Mouse (Mus musculus): ENCODE results near the gene Col4a1. TPM values are rescaled to one million over a fixed set of nuclear protein-coding genes. Genes with fewer than 3 reads are reported as not detected.
A peak's percentile ranks its signal among the peaks of the same experiment; 100 is the strongest.

Col4a1 gene
- polyA plus RNA-seq, 1 experiment from 2014 or later = 118 TPM

- no peak overlapping the region for H3K9ac ChIP-seq (replicated peaks)
- no peaks in the 10 kb centered on the region; the same call in 1 of the 2 replicates for H3K36me3 ChIP-seq
- WGBS = 90% methylated on average over 10 of the region's 10 CpGs
- no peak overlapping the region for H3K4me3 ChIP-seq (replicated peaks)
- H3K9me3 ChIP-seq = no peaks in the 10 kb centered on the region
- no peak for ATAC-seq (ENCODE audit: insufficient number of reproducible peaks, insufficient read depth, low FRiP score, low TSS enrichment, low read depth)
- no peaks in the 10 kb centered on the region for H3K27me3 ChIP-seq
- H3K4me2 ChIP-seq = no peak overlapping the region
- peaks cover 46% of the 10 kb centered on the region for H3K4me1 ChIP-seq (replicated peaks)
- H3K27ac ChIP-seq = no peak overlapping the region
These were observed 31.8 kb downstream of the Col4a1 start for GRCm38 (mm10) chr8:11280721-11281268.

GRCm38 (mm10) chr8:11279296-11279826, 33.3 kb downstream of the Col4a1 start:
- H3K4me3 ChIP-seq (replicated peaks) = no peak overlapping the region
- H3K9me3 ChIP-seq = no peaks in the 10 kb centered on the region
- H3K4me2 ChIP-seq = peak overlapping the region; percentile 30
- 42% methylated on average over 20 of the region's 20 CpGs for WGBS
- no peak overlapping the region; the same call in 1 of the 2 replicates for H3K9ac ChIP-seq (replicated peaks)
- H3K27me3 ChIP-seq = no peaks in the 10 kb centered on the region
- peak overlapping the region; percentile 67 for H3K27ac ChIP-seq
- no peaks in the 10 kb centered on the region; the same call in 1 of the 2 replicates for H3K36me3 ChIP-seq
- ATAC-seq (ENCODE audit: insufficient number of reproducible peaks, insufficient read depth, low FRiP score, low TSS enrichment, low read depth) = peak; percentile 43
- H3K4me1 ChIP-seq (replicated peaks) = peaks cover 45% of the 10 kb centered on the region

DNA sequence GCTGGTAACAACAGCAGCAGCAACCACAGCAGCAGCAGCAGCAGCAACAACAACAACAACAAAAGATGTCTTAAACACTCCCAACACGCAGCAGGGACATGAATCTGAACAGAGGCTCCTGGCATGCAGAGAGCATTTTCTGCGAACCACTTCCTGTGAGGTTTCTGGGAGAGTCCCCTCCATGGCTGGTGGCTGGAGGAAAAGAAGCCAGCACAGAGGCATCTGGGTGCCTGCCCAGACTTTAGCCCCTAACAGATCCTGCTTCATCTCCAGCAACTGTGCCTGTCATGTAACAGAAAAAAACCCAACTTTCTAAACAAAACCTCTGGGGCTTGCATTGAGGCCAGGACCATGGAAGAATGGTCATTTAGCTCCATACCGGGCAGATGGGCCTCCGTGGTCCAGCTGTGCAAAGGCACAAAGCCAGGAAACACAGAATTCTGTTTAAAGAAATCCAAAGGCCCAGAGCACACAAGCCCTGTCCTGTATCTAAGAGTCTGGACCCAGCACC, 34.5 kb downstream of the Col4a1 start:
- Histone ChIP-seq H3K4me3 (replicated peaks) (no peak overlapping the region), H3K4me1 (replicated peaks) (peaks cover 33% of the 10 kb centered on the region), H3K27ac (peak overlapping the region; percentile 56; the same call in 1 of the 2 replicates), H3K27me3 (no peaks in the 10 kb centered on the region), H3K4me2 (no peak overlapping the region), H3K9me3 (no peaks in the 10 kb centered on the region), H3K36me3 (no peaks in the 10 kb centered on the region; the same call in 1 of the 2 replicates), H3K9ac (replicated peaks) (no peak overlapping the region)
- WGBS = 63% methylated on average over 4 of the region's 4 CpGs
- ATAC-seq (ENCODE audit: insufficient number of reproducible peaks, insufficient read depth, low FRiP score, low TSS enrichment, low read depth) = no peak

DNA sequence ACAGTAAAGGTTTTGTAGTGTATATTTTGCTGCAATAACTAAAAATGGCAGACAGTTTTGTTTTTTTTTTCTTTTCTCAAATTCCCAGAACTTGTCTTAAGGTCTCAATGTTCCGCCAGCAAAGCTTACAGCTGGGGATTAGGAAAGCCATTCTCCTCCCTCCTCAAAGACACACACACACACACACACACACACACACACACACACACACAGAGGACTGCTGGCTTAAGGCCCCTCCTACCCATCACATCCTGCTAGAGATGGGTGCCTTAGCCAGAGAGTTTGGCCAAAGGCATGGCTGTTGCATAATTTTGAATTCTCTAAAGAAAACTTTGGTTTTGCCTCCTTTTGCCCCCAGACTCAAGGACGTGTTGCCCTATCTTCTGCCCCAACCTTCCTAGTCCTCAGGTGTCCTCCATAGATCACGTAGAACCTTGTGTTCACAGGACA, 35.0 kb downstream of the Col4a1 start:
- no peaks in the 10 kb centered on the region for H3K9me3 ChIP-seq
- 83% methylated on average over 3 of the region's 3 CpGs for WGBS
- no peaks in the 10 kb centered on the region; the same call in 1 of the 2 replicates for H3K36me3 ChIP-seq
- no peak overlapping the region for H3K4me3 ChIP-seq (replicated peaks)
- no peaks in the 10 kb centered on the region for H3K27me3 ChIP-seq
- H3K4me1 ChIP-seq (replicated peaks) = peaks cover 32% of the 10 kb centered on the region
- H3K9ac ChIP-seq (replicated peaks) = no peak overlapping the region
- H3K4me2 ChIP-seq = no peak overlapping the region
- no peak overlapping the region for H3K27ac ChIP-seq
- no peak for ATAC-seq (ENCODE audit: insufficient number of reproducible peaks, insufficient read depth, low FRiP score, low TSS enrichment, low read depth)

GRCm38 (mm10) chr8:11276286-11276685, 36.3 kb downstream of the Col4a1 start:
- Histone ChIP-seq H3K9me3 (no peaks in the 10 kb centered on the region), H3K27ac (no peak overlapping the region; the same call in 1 of the 2 replicates), H3K4me3 (replicated peaks) (no peak overlapping the region), H3K4me2 (no peak overlapping the region), H3K36me3 (no peaks in the 10 kb centered on the region), H3K9ac (replicated peaks) (no peak overlapping the region), H3K27me3 (no peaks in the 10 kb centered on the region), H3K4me1 (replicated peaks) (peaks cover 25% of the 10 kb centered on the region)
- 74% methylated on average over 6 of the region's 6 CpGs for WGBS
- no peak for ATAC-seq (ENCODE audit: insufficient number of reproducible peaks, insufficient read depth, low FRiP score, low TSS enrichment, low read depth)

DNA sequence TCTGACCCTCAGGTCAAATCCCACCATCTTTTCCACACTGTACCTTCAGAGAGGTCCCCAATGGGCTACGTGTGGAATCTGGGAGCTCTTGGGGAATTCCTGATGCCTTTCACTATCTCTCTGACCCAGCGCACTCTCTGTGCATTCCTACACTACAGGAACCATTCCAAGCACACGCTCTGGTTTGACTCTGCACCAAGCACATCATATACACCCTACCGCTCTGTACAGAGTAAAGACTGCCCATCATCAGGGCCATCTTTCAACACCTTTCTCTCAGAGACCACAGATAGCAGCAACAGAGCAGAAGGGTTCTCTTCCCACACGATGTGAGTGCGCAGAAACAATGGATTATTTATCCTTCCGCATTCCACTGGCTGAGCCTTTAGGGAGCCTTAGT, 38.2 kb downstream of the Col4a1 start:
- peaks cover 29% of the 10 kb centered on the region for H3K4me1 ChIP-seq (replicated peaks)

DNA sequence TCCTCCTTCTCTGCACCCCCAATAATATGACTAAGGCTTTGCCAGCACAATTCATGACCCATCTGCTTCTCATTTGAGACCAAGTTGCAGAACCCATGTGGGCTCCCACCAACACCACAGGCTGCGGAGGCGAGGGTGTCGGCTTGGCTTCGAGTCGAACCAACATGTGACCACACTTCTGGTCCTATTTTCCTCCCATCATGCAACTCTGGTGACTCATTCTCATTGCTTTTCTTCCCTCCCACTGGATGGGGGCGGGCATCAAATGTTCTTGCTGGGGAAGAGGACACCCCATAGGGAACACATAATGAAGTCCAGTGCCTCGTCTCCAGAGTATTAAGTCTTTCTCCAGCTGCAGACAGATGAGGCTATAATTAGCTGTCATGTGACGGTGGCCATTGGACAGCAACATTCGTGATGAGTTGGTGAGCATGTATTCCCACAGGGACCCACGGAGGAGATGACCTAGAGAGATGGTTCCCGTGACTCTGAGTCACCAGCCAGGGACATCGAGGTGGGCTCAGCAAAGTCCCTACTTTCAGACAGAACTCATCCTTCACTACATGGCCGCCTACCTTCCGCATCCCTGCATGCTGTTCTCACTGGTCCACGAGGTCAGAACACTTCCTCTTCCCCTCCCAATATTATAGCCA, 39.0 kb downstream of the Col4a1 start:
- Histone ChIP-seq H3K9ac (replicated peaks) (no peak overlapping the region), H3K9me3 (no peaks in the 10 kb centered on the region), H3K36me3 (no peaks in the 10 kb centered on the region), H3K4me1 (replicated peaks) (peaks cover 29% of the 10 kb centered on the region), H3K4me3 (replicated peaks) (no peak overlapping the region), H3K27ac (no peak overlapping the region), H3K27me3 (no peaks in the 10 kb centered on the region), H3K4me2 (no peak overlapping the region)
- no peak for ATAC-seq (ENCODE audit: insufficient number of reproducible peaks, insufficient read depth, low FRiP score, low TSS enrichment, low read depth)
- WGBS = 74% methylated on average over 15 of the region's 15 CpGs

More for the DNA sequence above, 38.2 kb downstream of the Col4a1 start:
- no peak for ATAC-seq (ENCODE audit: insufficient number of reproducible peaks, insufficient read depth, low FRiP score, low TSS enrichment, low read depth)
- Histone ChIP-seq H3K36me3 (no peaks in the 10 kb centered on the region), H3K27me3 (no peaks in the 10 kb centered on the region), H3K9ac (replicated peaks) (no peak overlapping the region), H3K4me2 (no peak overlapping the region), H3K27ac (no peak overlapping the region), H3K9me3 (no peaks in the 10 kb centered on the region), H3K4me3 (replicated peaks) (no peak overlapping the region)
- WGBS = 91% methylated on average over 7 of the region's 7 CpGs

DNA sequence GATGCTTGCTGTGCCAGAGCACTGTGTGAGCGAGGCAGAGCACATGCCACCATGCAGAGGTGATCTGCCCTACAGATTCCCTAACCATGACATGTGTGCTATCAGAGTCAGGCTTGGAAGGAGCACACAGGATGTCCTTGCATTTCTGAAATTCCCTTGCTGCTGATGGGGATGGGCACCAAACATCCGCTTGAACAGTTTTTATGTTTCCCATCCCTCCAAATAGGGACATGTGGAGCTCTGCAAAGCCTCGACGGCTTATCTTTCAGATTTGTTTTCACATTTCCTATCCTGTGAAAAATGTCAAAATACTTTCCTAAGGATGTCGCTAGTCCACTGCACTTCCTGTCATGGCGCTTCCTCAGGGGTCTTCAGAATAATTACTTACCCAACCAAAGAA, 40.4 kb downstream of the Col4a1 start:
- 88% methylated on average over 6 of the region's 6 CpGs for WGBS
- peaks cover 23% of the 10 kb centered on the region for H3K4me1 ChIP-seq (replicated peaks)
- H3K27me3 ChIP-seq = no peaks in the 10 kb centered on the region
- no peak for ATAC-seq (ENCODE audit: insufficient number of reproducible peaks, insufficient read depth, low FRiP score, low TSS enrichment, low read depth)
- H3K27ac ChIP-seq = no peak overlapping the region
- no peaks in the 10 kb centered on the region for H3K9me3 ChIP-seq
- H3K9ac ChIP-seq (replicated peaks) = no peak overlapping the region
- H3K4me3 ChIP-seq (replicated peaks) = no peak overlapping the region
- H3K4me2 ChIP-seq = no peak overlapping the region
- no peaks in the 10 kb centered on the region for H3K36me3 ChIP-seq

DNA sequence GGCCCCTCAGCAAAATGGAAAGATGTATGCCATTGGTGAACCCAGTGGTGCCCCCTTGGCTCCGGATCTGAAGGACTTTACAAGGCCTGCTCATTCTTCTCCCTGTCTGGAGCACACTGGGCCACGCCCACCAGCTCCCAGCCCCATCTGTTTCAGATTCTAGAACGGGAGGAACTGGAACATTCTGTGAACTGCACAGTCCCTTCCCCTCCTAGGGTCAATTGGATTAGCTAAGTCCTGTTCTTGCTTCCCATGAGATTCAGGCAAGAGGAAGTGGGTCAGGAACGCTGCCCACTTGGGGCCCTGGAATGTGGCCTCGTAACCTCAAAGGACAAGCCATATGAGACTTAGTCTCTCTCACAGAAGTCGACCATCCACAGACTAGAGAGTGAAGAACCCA, 41.8 kb downstream of the Col4a1 start:
- no peaks in the 10 kb centered on the region for H3K27me3 ChIP-seq
- no peak for ATAC-seq (ENCODE audit: insufficient number of reproducible peaks, insufficient read depth, low FRiP score, low TSS enrichment, low read depth)
- no peak overlapping the region for H3K9ac ChIP-seq (replicated peaks)
- H3K36me3 ChIP-seq = no peaks in the 10 kb centered on the region
- WGBS = 61% methylated on average over 6 of the region's 6 CpGs
- no peak overlapping the region for H3K4me2 ChIP-seq
- H3K27ac ChIP-seq = no peak overlapping the region
- no peaks in the 10 kb centered on the region for H3K9me3 ChIP-seq
- H3K4me1 ChIP-seq (replicated peaks) = peaks cover 23% of the 10 kb centered on the region
- H3K4me3 ChIP-seq (replicated peaks) = no peak overlapping the region

DNA sequence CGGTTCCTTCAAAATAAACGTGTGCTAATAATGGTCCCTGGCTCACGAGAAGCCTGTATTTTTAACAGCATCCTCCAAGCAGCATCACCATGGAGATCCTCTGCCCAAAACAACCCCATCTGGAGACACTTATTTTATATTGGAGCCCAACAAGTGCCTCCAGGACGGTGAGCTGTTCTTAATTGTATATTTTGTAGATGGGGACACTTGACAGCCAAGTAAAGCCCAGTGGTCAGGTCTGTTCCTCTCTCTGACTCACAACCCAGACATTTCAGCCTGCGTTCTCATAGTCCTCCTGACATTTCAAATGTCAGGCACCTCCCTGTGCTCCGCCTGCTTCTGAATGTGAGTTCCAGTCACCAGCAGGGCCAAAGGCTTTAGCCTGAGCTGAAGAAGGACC, 43.9 kb downstream of the Col4a1 start:
- no peak overlapping the region for H3K4me2 ChIP-seq
- peaks cover 31% of the 10 kb centered on the region for H3K4me1 ChIP-seq (replicated peaks)
- H3K9me3 ChIP-seq = no peaks in the 10 kb centered on the region
- no peaks in the 10 kb centered on the region for H3K27me3 ChIP-seq
- 34% methylated on average over 6 of the region's 6 CpGs for WGBS
- no peak overlapping the region for H3K4me3 ChIP-seq (replicated peaks)
- 0 out of 2 replicates have a peak overlapping the region, but pooled peaks have one; percentile 19 for H3K27ac ChIP-seq
- H3K36me3 ChIP-seq = no peaks in the 10 kb centered on the region
- H3K9ac ChIP-seq (replicated peaks) = no peak overlapping the region
- no peak for ATAC-seq (ENCODE audit: insufficient number of reproducible peaks, insufficient read depth, low FRiP score, low TSS enrichment, low read depth)

DNA sequence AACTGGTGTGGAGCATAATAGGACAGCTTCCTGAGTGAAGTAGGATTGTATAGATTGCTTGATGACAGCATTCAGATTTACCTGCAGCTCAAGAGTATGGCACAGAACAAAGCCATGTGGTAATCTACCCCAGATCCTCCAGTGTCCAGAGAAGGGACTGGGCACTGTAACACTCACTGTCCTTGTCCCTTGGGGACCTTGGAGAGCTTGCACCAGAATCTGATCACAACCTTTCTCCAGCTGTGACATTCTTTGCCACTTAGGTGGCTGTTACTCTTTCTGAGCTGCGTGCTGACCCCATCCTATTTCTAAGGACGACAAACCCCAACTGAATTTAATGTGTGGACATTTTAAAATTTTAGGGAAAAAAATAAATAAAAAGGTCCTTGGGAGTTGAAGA, 46.2 kb downstream of the Col4a1 start:
- WGBS = 87% methylated on average over 2 of the region's 2 CpGs
- H3K27me3 ChIP-seq = no peaks in the 10 kb centered on the region
- no peak overlapping the region for H3K4me3 ChIP-seq (replicated peaks)
- H3K4me1 ChIP-seq (replicated peaks) = peaks cover 41% of the 10 kb centered on the region
- H3K9me3 ChIP-seq = no peaks in the 10 kb centered on the region
- ATAC-seq (ENCODE audit: insufficient number of reproducible peaks, insufficient read depth, low FRiP score, low TSS enrichment, low read depth) = no peak
- H3K4me2 ChIP-seq = no peak overlapping the region
- no peak overlapping the region for H3K9ac ChIP-seq (replicated peaks)
- no peaks in the 10 kb centered on the region for H3K36me3 ChIP-seq
- H3K27ac ChIP-seq = no peak overlapping the region

Measured in limb, embryonic 12.5 days (tissue).